Mouse (Mus musculus) activated CD4-positive, CD25-positive, alpha-beta regulatory T cell, adult 4 months (primary cell): Measurements from ENCODE around the gene Rps8. TPM values are rescaled to one million over a fixed set of nuclear protein-coding genes. Genes with fewer than 3 reads are reported as not detected.

Experiments used
- ATAC-seq: one replicate; pipeline ENCODE4 v1.8.0; 2017
- polyA plus RNA-seq, 2 experiments: library from polyadenylated mRNA; unstranded; fragments of 100-300 nt; shearing (Covaris generic); gene quantifications; one replicate each; pipeline ENCODE4 v1.2.1; 2017

The Rps8 gene
- polyA plus RNA-seq, 2 experiments from 2014 or later, result 869 to 969 TPM

DNA sequence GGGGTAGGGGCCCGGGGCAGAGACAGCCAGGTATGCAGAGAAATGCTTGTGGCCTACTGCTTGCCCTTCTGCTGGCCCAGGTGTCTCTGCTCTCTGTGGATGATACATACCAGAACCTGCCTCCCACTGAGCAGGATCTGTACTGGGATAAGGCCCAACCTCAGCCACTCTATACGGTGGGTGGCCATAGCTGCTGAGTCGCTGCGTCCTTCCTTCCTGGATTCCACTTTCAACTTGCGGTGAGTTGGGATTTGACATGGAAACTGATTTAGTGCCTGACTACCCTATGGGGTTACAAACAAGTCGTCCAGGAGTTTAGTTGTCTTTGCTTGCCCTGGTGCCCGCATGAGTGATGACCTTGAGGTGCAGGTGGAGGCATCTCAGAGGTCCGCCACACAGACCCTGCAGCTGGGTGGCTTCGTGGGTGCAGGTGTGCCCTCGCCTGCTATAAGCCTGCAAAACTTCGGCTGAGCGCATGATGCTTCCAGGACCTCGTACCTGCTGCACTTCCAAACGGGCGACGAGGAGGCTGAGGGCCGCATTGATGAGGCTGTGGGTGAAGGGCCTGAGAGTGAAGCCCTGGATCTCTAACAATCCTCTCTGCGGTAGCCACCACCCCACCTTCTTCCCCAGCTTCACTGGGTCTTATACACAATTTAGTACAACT is 7.9 kb downstream of the Rps8 start:
- ATAC-seq, result no peak

DNA sequence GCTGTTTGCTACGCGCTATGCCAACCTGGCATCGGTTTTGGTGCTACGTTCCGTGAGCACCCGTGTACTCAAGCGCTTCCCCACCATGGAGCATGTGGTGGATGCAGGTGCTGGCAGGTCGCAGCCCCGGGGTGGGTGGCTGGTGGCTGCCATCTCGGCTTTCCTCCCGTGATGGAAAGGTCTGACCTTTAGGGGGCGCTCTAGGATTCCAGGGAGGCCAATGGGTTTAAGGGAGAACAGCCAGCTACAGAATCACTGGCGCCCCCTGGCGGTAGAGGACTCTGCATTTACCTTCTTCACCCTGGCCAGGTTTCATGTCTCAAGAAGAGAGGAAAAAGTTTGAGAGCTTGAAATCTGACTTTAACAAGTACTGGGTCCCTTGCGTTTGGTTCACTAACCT is 9.9 kb downstream of the Rps8 start:
- peak; percentile 82 for ATAC-seq

DNA sequence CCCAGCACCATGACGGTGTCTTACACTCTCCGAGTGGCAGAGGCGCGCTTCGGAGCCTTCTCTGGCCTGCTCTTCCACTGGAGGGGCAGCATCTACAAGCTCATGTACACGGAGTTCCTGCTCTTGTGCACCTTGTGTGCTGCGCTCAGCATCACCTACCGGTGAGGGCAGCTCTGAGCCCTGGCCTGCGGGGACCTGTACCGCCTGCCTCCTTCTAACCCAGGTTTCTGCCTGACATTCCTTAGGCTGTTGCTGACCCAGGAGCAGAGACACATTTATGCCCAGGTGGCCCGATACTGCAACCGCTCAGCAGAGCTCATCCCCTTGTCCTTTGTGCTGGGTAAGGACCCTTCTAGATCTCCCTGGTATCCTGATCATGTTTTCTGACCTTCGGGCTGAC is 10.8 kb downstream of the Rps8 start:
- ATAC-seq, result no peak

DNA sequence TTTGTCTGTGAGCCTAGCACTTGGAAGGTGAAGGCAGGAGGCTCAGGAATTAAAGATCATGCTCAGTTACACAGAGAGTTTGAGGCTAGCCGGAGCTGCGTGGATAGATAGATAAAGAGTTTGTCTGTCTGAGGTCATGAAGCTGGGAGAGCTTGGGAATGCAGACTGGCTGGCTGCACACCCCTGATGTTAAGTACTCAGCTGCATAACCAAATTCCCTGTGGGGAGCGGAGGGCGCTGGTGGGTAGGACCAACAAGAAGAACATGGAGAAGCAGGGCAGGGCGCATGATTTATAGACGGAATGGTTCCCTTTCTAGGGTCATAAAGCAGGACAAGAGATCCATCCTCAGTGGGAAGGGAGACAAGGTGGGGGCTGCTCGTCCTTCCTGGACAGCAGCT is 13.0 kb downstream of the Rps8 start:
- no peak for ATAC-seq

DNA sequence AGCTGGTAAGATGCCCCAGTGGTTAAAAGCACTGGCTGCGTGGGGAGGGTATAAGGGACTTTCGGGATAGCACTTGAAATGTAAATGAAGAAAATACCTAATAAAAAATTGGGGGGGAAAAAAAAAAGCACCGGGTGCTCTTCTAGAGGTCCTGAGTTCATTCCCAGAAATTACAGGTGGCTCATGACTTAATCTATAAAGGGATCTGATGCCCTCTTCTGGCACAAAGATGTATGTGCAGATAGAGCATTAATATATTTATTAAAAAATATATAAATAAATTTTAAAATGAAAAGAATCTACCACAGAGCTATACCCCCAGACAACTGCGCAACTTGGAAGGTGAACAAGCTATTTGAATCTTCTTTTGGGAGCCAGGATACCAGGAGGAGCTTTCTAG is 15.4 kb downstream of the Rps8 start:
- ATAC-seq, result no peak

DNA sequence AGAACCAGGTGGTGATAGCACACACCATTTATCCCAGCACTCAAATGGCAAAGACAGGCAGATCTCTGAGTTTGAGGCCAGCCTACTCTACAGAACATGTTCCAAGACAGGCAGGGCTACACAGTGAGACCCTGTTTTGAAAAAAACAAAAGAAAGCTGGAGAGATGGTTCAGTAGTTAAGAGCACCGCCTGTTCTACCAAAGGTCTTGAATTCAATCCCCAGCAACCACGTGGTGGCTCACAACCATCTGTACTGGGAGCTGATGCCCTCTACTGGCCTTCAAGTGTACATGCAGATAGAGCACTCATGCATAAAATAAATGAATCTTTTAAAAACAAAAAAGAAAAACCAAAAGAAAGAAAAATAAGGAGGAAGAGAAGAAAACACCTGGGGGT is 16.8 kb downstream of the Rps8 start:
- peak; percentile 80 for ATAC-seq

DNA sequence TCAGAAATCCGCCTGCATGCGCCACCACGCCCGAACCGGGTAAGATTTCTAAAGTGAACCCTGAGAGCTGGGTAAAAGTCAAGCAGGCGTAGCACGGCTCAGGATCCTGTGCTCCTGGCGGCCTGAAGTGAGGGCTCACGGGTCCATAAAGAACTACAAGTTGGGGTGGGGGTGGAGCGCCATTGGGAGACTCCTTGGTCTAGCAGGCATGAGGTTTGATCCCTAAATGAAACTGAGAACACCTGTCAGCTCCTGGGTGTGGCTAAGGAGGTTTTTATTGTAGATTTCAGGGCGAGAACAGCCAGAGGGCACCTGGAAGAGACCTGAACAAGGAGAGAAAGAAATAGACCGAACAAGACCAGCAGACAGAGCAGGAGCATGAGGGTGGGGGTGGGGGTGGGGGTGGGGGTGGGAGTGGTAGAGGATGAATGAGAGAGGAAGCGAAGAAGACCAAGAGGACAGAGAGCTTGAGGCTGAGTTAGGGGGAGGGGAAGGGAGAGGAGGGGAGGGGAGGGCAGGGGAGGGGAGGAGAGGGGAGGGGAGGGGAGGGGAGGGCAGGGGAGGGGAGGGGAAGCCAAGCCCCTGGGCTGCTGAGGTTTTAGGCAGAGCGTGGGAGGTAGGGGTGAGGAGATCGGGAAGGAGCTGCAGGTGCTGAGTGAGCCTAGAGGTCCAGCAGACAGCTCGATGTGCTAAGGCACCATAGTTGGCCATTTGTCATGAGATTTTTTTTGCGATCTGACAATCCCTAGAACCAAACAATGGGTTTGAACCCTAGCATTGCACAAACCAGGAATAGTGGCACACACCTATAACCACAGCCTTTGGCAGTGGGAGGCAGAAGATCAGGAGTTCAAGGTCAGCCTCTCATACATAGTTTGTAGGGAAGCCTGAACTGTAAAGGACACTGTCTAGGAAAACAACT is 17.5 kb downstream of the Rps8 start:
- no peak for ATAC-seq

DNA sequence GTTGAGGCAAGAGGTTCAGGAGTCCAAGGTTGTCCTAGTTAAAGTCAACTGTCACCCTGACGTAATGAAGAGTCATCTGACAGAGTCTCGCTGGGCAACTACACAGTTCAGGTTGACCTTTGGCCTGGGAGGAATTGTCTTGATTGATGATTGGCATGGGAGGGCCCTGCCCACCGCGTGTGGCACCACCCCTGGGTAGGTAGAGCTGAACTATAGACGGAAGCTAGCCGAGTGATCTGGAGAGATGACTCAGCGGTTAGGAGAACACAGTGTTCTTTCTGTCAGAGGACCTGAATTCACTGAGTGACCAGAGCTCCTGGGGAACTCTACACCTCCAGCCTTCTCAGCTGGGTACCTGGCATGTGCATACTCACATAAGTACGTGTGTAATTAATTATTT is 20.0 kb downstream of the Rps8 start:
- ATAC-seq, result no peak

DNA sequence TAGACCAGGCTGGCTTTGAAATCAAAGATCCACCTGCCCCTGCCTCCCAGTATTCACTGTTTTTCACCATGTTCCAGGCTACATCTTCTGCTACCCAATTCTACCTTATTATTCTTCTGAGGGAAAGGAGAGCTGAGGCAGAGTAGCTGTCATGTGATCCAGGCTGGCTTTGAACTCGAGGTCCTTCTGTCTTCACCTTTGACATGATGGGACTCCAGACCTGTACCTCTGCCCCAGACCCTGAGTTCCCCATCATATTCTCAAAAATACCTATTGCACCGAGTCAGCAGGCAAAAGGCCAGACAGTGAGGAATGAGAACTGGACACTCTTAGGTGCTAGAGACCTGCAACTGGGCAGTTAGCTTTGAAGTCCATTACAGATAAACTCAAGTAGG is 21.4 kb downstream of the Rps8 start:
- ATAC-seq, result no peak

DNA sequence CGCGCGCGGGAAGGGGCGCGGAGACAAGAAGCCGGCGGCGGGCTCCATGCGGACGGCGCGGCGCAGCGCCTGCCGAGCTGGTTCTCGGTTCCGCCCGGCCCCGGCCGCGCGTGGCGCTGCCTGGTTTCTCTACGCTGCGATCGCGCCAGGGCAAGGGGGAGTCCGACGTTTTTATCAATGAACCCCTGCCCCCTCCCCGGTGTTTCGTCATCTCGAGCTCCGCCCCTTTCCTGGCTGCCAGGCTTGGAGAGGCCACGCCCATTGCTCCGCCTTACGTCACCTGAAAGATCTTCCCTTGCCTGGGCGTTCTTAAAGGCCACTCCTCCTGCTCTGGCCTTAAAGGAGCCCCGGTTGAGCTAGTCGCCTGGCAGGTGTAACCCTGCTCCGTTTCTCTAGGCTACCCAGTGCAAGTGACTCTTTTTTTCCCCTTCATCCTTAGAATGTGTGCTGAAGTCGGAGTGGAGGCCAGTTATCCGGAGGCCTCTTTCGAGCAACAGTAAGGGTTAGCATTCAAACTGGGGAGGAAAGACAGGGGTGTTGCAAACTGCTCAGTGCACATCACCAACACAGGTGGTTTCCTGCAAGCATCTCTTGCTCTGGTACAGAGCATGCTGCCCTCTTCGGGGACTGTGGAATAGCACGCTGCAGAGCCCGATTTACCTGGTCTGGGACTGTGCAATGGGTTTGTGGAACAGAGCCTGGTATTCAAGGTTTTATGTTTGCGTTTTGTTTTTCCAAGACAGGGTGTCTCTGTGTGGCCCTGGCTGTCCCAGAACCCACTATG is 22.0 kb downstream of the Rps8 start, which contains the start of gene Plk3:
Gene Plk3 (minus strand): TSS at position 147 of the 784 bp plus-strand sequence.
- ATAC-seq, result peak; percentile 87

DNA sequence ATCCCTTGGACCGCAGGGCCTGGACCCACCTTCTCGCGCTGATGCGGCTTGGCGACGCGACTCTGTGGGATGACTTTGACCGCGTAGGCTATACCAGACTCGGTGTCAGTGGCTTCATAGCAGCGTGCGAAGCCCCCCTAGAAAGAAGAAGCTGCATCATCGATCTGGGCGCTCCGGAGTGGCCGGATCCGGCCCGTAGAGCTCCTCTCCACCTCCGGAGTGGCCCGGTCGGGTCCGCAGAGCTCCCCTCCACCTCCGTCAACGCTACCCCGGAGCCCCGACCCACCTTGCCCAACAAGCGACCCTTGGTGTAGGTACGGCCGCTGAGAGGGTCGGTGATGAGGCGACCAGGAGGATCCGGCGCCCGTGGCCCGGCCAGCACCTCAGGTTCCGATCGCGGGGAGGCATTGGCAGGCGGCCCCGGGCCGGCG is 22.7 kb downstream of the Rps8 start:
- no peak for ATAC-seq

DNA sequence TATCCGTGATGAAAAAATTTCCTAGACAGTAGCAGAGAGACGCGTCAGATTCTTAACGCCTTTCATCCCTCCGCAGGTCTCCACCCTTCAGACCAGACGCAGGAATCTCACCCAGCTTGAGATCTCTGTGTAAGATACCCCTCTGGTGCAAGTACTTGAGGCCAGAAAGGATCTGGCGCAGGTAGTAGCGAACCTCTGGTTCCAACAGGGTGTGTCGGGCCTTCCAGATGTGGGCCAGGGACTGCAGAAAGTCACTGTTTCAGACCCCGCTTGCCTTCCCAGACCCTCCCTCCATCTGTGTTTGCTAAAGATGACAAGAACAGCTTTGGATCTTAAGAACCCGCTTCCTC is 23.3 kb downstream of the Rps8 start:
- no peak for ATAC-seq

DNA sequence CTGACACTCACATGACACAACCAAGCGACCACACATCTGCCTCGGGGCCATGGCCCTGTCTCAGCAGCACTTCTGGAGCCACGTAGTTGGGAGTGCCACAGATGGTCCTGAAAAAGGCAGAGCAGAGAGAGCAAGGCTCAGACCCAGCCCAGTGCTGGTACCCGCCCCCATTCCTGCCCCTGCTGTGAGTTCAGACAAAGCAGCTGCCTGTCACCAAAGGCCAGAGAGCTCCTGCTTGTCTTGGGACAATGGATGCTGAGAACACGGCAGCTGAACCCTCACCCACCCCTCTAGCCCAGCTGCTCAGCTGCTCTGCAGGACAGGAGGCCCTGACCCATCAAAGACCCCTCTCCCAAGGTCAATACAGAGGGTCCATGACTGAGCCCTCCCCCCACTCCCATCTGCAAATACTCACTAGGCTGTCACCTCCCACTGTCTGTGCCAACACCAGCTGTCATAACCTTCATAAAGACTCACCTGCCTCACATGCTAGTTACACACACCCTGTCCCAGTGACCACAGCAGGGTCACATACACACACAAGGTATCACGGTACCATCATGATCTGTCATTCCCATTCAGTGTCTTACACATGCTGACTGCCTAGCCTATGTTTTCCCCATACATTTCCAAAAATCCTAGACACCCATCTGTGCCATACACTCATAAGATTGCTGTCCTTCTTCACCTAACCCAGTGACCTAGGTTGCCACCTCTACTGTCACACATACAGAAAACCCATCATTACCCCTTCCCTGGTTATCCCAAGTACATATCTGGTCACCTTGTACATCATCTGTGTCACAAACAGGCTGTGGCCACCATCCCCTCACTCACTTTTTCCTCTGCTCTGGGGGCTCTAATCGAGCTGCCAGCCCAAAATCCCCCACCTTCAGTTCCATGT is 23.9 kb downstream of the Rps8 start:
- no peak for ATAC-seq

DNA sequence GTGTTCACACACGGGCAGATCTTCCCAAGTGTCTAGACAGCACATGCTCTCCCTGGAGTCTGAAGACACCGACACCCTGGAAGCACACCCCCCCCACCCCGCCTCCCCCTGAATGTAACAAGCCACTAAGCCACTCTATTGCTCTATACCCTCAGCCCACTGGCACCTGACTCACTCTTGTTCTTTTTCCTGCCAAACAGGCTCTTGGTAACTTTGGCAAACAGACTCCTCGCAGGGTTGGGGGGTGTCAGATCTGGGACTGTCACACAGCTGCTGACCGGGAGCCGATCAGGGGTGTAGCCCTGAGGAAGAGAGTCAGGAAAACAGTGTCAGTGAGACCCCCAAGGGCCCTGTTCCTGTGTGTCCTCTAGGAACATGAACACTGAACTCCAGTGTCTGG is 24.8 kb downstream of the Rps8 start:
- no peak for ATAC-seq

DNA sequence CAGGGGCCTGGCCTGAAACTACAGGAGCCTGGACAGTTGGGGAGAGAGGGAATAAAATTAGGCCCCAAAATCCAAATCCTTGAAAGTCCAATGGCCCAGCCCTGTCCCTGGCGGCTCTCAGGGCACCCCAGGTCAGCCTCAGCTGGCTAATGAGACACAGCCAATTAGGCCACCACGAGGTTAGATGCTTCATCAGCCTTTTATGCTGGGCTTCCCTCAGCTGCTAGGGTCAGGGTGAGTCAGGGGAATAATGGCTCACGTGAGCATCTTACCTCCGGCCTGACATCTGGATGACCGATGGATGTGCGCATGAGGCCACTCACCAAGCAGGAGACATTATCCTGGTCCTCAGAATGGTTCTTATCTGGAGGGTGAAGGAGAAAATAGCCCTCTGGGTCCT is 25.3 kb downstream of the Rps8 start:
- no peak for ATAC-seq

DNA sequence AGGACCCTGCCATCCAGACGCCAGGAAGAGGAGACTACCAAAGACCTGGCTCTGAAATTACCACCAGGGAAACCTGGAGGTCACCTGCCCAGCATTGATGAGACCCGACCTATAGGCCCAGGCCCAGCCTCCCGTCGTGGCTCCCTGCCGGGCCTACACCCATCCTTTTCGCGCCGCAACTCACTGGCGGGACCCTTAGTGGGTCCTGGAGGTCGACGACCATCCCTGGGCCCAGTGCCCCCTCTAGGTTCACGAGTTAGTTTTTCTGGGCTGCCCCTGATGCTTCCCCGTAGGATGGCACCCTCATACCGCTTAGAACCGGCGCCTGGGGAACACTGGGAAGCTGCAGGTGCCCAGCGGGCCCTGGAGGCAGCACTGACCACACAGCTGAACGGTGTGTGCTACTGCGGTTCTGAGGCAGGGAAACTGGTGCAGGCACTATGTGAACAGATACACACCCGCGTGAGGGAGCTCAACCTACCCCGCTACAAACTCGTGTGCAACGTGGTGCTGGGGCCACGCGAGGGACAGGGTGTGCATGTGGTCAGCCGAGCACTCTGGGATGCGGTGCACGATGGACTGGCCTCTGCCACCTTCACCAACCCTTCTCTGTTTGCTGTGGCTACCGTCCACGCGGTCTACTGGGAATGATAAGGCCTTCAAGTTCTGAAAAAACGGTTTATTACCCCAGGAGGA is 27.9 kb downstream of the Rps8 start:
- ATAC-seq, result no peak

DNA sequence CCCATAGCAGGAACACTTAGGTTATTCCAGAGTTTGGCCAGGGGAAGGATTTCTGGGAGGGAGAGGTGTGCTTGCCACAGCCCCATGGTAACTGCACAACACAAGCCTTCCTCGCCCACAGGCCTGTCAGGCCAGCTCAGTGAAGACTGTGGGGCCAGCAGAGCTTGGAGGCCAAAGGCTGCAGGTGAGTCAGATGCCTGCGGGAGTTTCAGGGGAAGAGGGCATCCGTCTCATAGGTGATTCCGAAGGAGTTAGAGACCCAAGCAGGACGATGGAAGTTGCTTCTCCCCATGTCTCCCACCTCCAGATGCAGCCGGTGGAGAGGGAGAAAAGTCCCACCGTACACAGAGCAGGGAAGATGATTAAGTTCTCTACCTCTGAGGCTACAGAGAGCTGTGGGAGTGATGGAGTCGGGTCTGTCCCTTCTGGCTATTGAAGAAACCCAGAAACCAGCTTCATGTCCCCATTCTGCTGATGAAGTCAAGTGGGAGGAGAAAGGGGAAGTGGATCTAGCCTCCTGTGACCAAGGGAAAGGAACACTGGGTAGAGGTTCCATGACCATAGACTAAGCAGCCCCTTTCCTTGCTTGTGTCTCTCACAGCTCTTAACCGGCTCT is 29.3 kb downstream of the Rps8 start, which contains the start of gene Tctex1d4:
Gene Tctex1d4 (plus strand): TSS at position 120 of the 616 bp plus-strand sequence.
- no peak for ATAC-seq

DNA sequence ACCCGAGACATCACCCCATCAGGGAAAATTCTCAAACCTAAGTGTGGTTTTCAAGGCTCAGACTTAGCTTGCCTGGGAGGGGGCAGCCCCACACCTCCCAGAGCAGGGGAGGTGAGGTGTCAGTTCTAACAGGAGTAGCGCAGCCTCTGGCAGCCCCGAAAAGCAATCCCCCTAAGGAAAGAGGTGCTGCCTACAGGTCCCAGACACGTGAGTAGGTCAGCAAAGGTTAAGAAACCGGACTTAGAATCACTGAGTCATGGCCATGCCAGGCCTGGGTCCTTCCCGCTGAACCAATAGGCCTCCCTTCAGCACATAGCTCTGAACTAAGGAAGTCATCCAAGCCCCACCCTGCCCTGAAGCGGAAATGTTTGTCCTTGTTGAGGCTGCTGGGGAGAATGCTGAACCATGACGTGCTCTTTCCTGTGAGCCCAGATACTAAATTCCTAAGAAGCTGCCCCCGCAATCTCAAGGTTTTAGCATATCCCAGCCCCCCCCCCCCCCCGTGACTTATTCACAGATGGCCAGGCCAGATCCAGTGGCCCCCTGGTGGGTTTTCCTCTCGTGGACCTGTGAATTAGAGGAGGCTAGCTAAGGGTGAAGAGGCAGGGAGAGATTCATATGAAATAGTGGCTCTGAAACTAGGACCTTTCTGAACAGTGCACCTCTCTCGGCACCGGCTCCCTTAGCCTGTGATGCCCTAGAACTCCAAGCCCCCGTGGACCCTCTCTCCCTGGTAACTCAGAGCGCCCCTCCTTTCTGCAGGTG is 30.0 kb downstream of the Rps8 start:
- peak; percentile 58 for ATAC-seq

DNA sequence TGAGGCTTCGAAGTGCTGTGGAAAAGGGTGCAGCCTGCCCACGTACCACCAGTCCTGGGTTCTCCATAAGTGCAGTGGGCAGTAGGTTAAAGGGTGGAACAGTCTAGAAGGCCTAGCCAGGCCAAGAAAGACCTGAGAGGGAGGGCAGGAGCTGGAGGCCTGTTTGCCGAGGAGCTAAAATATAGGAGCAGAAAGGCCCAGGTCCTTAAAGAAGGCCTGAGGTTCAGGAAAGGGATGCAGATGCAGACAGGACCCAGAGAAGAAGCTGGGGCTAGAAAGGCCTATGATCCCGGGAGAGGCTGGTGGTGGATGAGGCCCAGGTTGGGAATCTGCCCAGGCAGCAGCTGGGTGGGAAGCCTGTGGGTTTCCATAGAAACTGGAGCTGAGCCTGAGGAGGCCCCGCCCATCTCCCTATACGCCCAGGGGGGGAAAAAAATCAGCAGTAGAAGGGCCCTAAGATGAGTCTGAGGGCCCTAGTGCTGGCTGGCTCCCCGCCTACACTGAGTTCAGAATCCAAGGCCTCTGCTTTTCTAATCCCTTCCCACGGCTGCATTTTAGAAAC is 30.6 kb downstream of the Rps8 start, which contains the start of gene Btbd19:
Gene Btbd19 (minus strand): TSS at position 378 of the 562 bp plus-strand sequence.
- no peak for ATAC-seq
